Mouse (Mus musculus) liver, embryonic 13.5 days (tissue): ENCODE results near the gene Myh1. TPM values are rescaled to one million over a fixed set of nuclear protein-coding genes. Genes with fewer than 3 reads are reported as not detected.

ENCODE experiments used
- ATAC-seq: fragments of 200-750 bp; cut with Nextera tagmentation; 2 replicates; pipeline ENCODE4 v1.8.0; 2017; ENCODE audit warnings: low read depth, mild to moderate bottlenecking, moderate number of reproducible peaks, moderate library complexity
- DNase-seq: peaks from one replicate; pipeline ENCODE4 v3.0.0; 2022
- H3K27ac ChIP-seq: fragments of 300-500 bp; sonication (generic); 2 replicates; pipeline ENCODE4 v1.5.1; 2015; ENCODE audit warnings: moderate library complexity, mild to moderate bottlenecking, inconsistent platforms
- H3K27me3 ChIP-seq: fragments of 300-500 bp; sonication (generic); 2 replicates; pipeline ENCODE4 v1.6.1; 2015; ENCODE audit warnings: mild to moderate bottlenecking, inconsistent platforms
- H3K36me3 ChIP-seq: fragments of 300-500 bp; sonication (generic); 2 replicates; pipeline ENCODE4 v1.6.1; 2015; ENCODE audit warnings: mild to moderate bottlenecking, inconsistent platforms
- H3K4me1 ChIP-seq: fragments of 300-500 bp; sonication (generic); replicated peaks from 2 replicates; pipeline ENCODE4 v1.6.1; 2015; ENCODE audit warnings: inconsistent platforms
- H3K4me2 ChIP-seq: fragments of 300-500 bp; sonication (generic); 2 replicates; pipeline ENCODE4 v1.6.1; 2015; ENCODE audit warnings: inconsistent platforms, mild to moderate bottlenecking, moderate library complexity
- H3K4me3 ChIP-seq: fragments of 300-500 bp; sonication (generic); replicated peaks from 2 replicates; pipeline ENCODE4 v1.5.1; 2015; ENCODE audit warnings: mild to moderate bottlenecking, inconsistent platforms
- H3K9ac ChIP-seq: fragments of 300-500 bp; sonication (generic); 2 replicates; pipeline ENCODE4 v1.6.1; 2015; ENCODE audit warnings: mild to moderate bottlenecking, inconsistent platforms
- H3K9me3 ChIP-seq: fragments of 300-500 bp; sonication (generic); replicated peaks from 2 replicates; pipeline ENCODE4 v1.6.1; 2016; ENCODE audit warnings: inconsistent platforms
- WGBS: fragments of 180-500 bp; shearing (Covaris S2); methylation state at CpG from one replicate; pipeline ENCODE4 v1.1.7; 2015; ENCODE audit not compliant: insufficient replicate concordance; 5-methylcytosine and 5-hydroxymethylcytosine counted together
- polyA plus RNA-seq: library from polyadenylated mRNA; unstranded; fragments of >200 nt; fragmentation: Nextera tagmentation; extraction: Ambion mirVana; gene quantifications from 2 replicates; pipeline ENCODE4 v1.2.1, GENCODE M21; 2015

Myh1 gene
- polyA plus RNA-seq, 1 experiment from 2014 or later = 0.06 TPM

- no peak overlapping the region for H3K27ac ChIP-seq
- no peak for DNase-seq
- H3K4me3 ChIP-seq = no peak overlapping the region
- no peak overlapping the region for H3K4me2 ChIP-seq
- H3K4me1 ChIP-seq = no peaks in the 10 kb centered on the region
- no peaks in the 10 kb centered on the region for H3K9me3 ChIP-seq
- ATAC-seq = no peak
- H3K27me3 ChIP-seq = no peaks in the 10 kb centered on the region
- H3K9ac ChIP-seq = no peak overlapping the region
- WGBS = 43% methylated on average over 5 of the region's 5 CpGs
- no peaks in the 10 kb centered on the region for H3K36me3 ChIP-seq
Measured at GRCm38 (mm10) chr11:67235639-67236358, 35.9 kb downstream of the Myh1 start.

GRCm38 (mm10) chr11:67236799-67237198 is 36.9 kb downstream of the Myh1 start:
- no peak for DNase-seq
- Histone ChIP-seq H3K36me3 (no peaks in the 10 kb centered on the region), H3K27me3 (no peaks in the 10 kb centered on the region), H3K4me2 (no peak overlapping the region), H3K4me1 (no peaks in the 10 kb centered on the region), H3K9me3 (no peaks in the 10 kb centered on the region), H3K27ac (no peak overlapping the region), H3K4me3 (no peak overlapping the region), H3K9ac (no peak overlapping the region)
- no peak for ATAC-seq
- 71% methylated on average over 9 of the region's 9 CpGs for WGBS

GRCm38 (mm10) chr11:67237481-67238079 is 37.7 kb downstream of the Myh1 start, which contains the start of gene Myh4:
Myh4 (plus strand) TSS chr11:67238029.
- no peaks in the 10 kb centered on the region for H3K4me1 ChIP-seq
- no peak within 1 kb of the TSS for H3K4me3 ChIP-seq
- DNase-seq (no peak), ATAC-seq (no peak)
- H3K27me3 ChIP-seq = no peaks in the 10 kb centered on the region
- H3K9ac ChIP-seq = no peak within 1 kb of the TSS
- H3K4me2 ChIP-seq = no peak within 1 kb of the TSS
- no peaks in the 10 kb centered on the region for H3K9me3 ChIP-seq
- no peak within 1 kb of the TSS for H3K27ac ChIP-seq
- WGBS = 66% methylated on average over 5 of the region's 5 CpGs
- no peaks in the 10 kb centered on the region for H3K36me3 ChIP-seq

- no peaks in the 10 kb centered on the region for H3K27me3 ChIP-seq
- H3K36me3 ChIP-seq = no peaks in the 10 kb centered on the region
- H3K4me1 ChIP-seq = no peaks in the 10 kb centered on the region
- ATAC-seq (no peak), DNase-seq (no peak)
- H3K4me3 ChIP-seq = no peak overlapping the region
- WGBS = 74% methylated on average over 6 of the region's 6 CpGs
- H3K9me3 ChIP-seq = no peaks in the 10 kb centered on the region
- no peak overlapping the region for H3K27ac ChIP-seq
- no peak overlapping the region for H3K9ac ChIP-seq
- H3K4me2 ChIP-seq = no peak overlapping the region
Measured at GRCm38 (mm10) chr11:67241051-67241450, 41.2 kb downstream of the Myh1 start.

- no peak for DNase-seq
- Histone ChIP-seq H3K4me2 (no peak overlapping the region), H3K27ac (no peak overlapping the region), H3K9ac (no peak overlapping the region), H3K4me1 (no peaks in the 10 kb centered on the region), H3K4me3 (no peak overlapping the region), H3K9me3 (no peaks in the 10 kb centered on the region), H3K36me3 (no peaks in the 10 kb centered on the region), H3K27me3 (no peaks in the 10 kb centered on the region)
- no peak for ATAC-seq
- WGBS = 70% methylated on average over 4 of the region's 4 CpGs
Measured at GRCm38 (mm10) chr11:67253691-67254090, 53.8 kb downstream of the Myh1 start.

GRCm38 (mm10) chr11:67257048-67257447 is 57.2 kb downstream of the Myh1 start:
- ATAC-seq (no peak), DNase-seq (no peak)
- Histone ChIP-seq H3K4me3 (no peak overlapping the region), H3K9ac (no peak overlapping the region), H3K9me3 (no peaks in the 10 kb centered on the region), H3K36me3 (no peaks in the 10 kb centered on the region), H3K27me3 (no peaks in the 10 kb centered on the region), H3K27ac (no peak overlapping the region), H3K4me1 (no peaks in the 10 kb centered on the region), H3K4me2 (no peak overlapping the region)
- 57% methylated on average over 7 of the region's 7 CpGs for WGBS

GRCm38 (mm10) chr11:67260956-67261355 is 61.1 kb downstream of the Myh1 start:
- 52% methylated on average over 6 of the region's 6 CpGs for WGBS
- DNase-seq = no peak
- Histone ChIP-seq H3K4me3 (no peak overlapping the region), H3K4me2 (no peak overlapping the region), H3K36me3 (no peaks in the 10 kb centered on the region), H3K27me3 (no peaks in the 10 kb centered on the region), H3K9ac (no peak overlapping the region), H3K4me1 (no peaks in the 10 kb centered on the region), H3K9me3 (no peaks in the 10 kb centered on the region), H3K27ac (no peak overlapping the region)
- ATAC-seq = no peak

Other genes starting within 250 kb of the Myh1 start
- gene Tmem238l, start 243.4 kb upstream of the Myh1 start, polyA plus RNA-seq = not detected in 2 replicates
- 1.5 and 2.0 TPM in 2 replicates for gene Tmem220, start 174.9 kb upstream of the Myh1 start, polyA plus RNA-seq
- gene Adprm, start 147.5 kb upstream of the Myh1 start, polyA plus RNA-seq = 10.7 and 14.0 TPM in 2 replicates
- gene Sco1, start 147.4 kb upstream of the Myh1 start, polyA plus RNA-seq = 8.2 and 10.6 TPM in 2 replicates
- gene Myh3, start 121.8 kb upstream of the Myh1 start, polyA plus RNA-seq = 1.6 and 1.8 TPM in 2 replicates
- gene Myh2, start 29.0 kb upstream of the Myh1 start, polyA plus RNA-seq = not detected in 2 replicates
- not detected in 2 replicates for gene Myh4, start 38.0 kb downstream of the Myh1 start, polyA plus RNA-seq
- gene Myh8, start 77.1 kb downstream of the Myh1 start, polyA plus RNA-seq = 0.67 and 0.88 TPM in 2 replicates
- gene Myh13, start 121.6 kb downstream of the Myh1 start, polyA plus RNA-seq = not detected in 2 replicates